Mouse (Mus musculus): ENCODE data around the gene Pdk4.

DNA sequence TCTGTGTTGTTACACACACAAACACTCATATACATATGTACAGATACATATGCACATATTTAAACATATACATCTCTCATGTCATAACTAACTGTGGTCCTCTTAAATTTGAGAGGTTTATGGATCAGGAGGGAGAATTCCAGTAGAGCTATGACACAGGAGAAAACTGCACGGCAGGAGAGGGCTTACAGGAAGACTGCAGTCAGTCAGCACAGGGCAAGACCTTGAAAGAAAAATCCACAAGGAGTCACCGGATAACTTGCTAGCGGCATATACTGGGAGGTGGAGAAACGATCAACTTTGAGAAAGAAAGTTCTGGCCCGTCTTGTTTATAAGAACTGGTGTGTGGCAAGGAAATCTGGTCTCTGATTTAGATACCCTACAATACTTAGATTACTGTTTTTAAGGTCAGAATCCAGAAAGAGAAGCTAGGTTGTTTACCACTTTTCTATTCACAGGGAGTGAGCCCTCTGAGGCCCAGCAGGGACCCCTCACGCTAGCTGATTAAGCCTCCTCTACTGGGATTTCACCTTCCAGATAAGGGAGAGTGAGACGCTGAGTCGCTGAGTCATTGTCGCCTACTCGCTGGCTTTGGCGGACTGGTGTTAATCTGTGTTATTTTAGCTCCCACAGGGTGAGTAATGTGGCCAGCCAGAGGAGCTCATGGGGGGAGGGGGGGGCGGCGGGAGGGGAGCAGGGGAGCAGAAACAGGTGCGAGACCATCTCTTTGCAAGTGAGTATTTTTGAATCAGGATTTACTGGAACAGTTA, 53.6 kb downstream of the Pdk4 start:
- TF ChIP-seq CTCF (IDR thresholded peaks at IDR 0.05; ENCODE audit: low read depth, low read length) (no peak), TAL1 (conservative IDR thresholded peaks at IDR 0.05; ENCODE audit: low read depth, low read length) (no peak), GATA1 (IDR thresholded peaks at IDR 0.05; ENCODE audit: borderline replicate concordance, low read length) (no peak), POLR2AphosphoS5 (IDR thresholded peaks at IDR 0.05; ENCODE audit: insufficient replicate concordance, low read depth, low read length) (no peak), GATA2 (IDR thresholded peaks at IDR 0.05; ENCODE audit: borderline replicate concordance, low read depth, low read length) (no peak)
